Mouse (Mus musculus) neural tube, embryonic 15.5 days (tissue): ENCODE results near the gene Hs6st3. TPM values are rescaled to one million over a fixed set of nuclear protein-coding genes. Genes with fewer than 3 reads are reported as not detected.

Source experiments
- ATAC-seq: fragments of 200-750 bp; cut with Nextera tagmentation; 2 replicates; pipeline ENCODE4 v1.8.0; 2017; ENCODE audit warnings: mild to moderate bottlenecking, moderate TSS enrichment, moderate library complexity; ENCODE audit not compliant: low FRiP score
- H3K27ac ChIP-seq: fragments of 300-500 bp; sonication (generic); replicated peaks from 2 replicates; pipeline ENCODE4 v1.5.1; 2015; ENCODE audit warnings: mild to moderate bottlenecking, inconsistent platforms
- H3K27me3 ChIP-seq: fragments of 300-500 bp; sonication (generic); replicated peaks from 2 replicates; pipeline ENCODE4 v1.6.1; 2015; ENCODE audit warnings: inconsistent platforms
- H3K36me3 ChIP-seq: fragments of 300-500 bp; sonication (generic); 2 replicates; pipeline ENCODE4 v1.6.1; 2015; ENCODE audit warnings: inconsistent platforms
- H3K4me1 ChIP-seq: fragments of 300-500 bp; sonication (generic); 2 replicates; pipeline ENCODE4 v1.6.1; 2015; ENCODE audit warnings: inconsistent platforms
- H3K4me2 ChIP-seq: fragments of 300-500 bp; sonication (generic); 2 replicates; pipeline ENCODE4 v1.6.1; 2015; ENCODE audit warnings: inconsistent platforms, mild to moderate bottlenecking, moderate library complexity
- H3K4me3 ChIP-seq: fragments of 300-500 bp; sonication (generic); replicated peaks from 2 replicates; pipeline ENCODE4 v1.5.1; 2015; ENCODE audit warnings: mild to moderate bottlenecking, inconsistent platforms
- H3K9ac ChIP-seq: fragments of 300-500 bp; sonication (generic); replicated peaks from 2 replicates; pipeline ENCODE4 v1.6.1; 2015; ENCODE audit warnings: mild to moderate bottlenecking, inconsistent platforms
- H3K9me3 ChIP-seq: fragments of 300-500 bp; sonication (generic); replicated peaks from 2 replicates; pipeline ENCODE4 v1.6.1; 2016; ENCODE audit warnings: inconsistent platforms
- WGBS: fragments of 180-500 bp; shearing (Covaris S2); methylation state at CpG from one replicate; pipeline ENCODE4 v1.1.7; 2015; ENCODE audit warnings: mixed read lengths; 5-methylcytosine and 5-hydroxymethylcytosine counted together
- polyA plus RNA-seq: library from polyadenylated mRNA; unstranded; fragments of >200 nt; fragmentation: Nextera tagmentation; extraction: Ambion mirVana; gene quantifications from 2 replicates; pipeline ENCODE4 v1.2.1, GENCODE M21; 2015

Gene Hs6st3
- polyA plus RNA-seq, 1 experiment from 2014 or later = 2.1 TPM

- H3K9me3 ChIP-seq = no peaks in the 10 kb centered on the region
- no peak overlapping the region for H3K27ac ChIP-seq
- H3K36me3 ChIP-seq = no peaks in the 10 kb centered on the region
- H3K4me2 ChIP-seq = no peak overlapping the region
- H3K4me3 ChIP-seq = no peak overlapping the region
- no peaks in the 10 kb centered on the region for H3K4me1 ChIP-seq
- H3K27me3 ChIP-seq = no peaks in the 10 kb centered on the region
- H3K9ac ChIP-seq = no peak overlapping the region
- 0 out of 2 replicates have a peak, but pooled peaks have one; percentile 31 for ATAC-seq
- WGBS = 61% methylated on average over 6 of the region's 6 CpGs
Observed at GRCm38 (mm10) chr14:119820562-119820961, 682.4 kb downstream of the Hs6st3 start.

- Histone ChIP-seq H3K4me3 (no peak overlapping the region; the same call in 1 of the 2 replicates), H3K27ac (peak overlapping the region; percentile 60), H3K9me3 (no peaks in the 10 kb centered on the region), H3K36me3 (no peaks in the 10 kb centered on the region), H3K4me2 (peak overlapping the region; percentile 43), H3K9ac (0 out of 2 replicates have a peak overlapping the region, but pooled peaks have one; percentile 7), H3K4me1 (peaks cover 28% of the 10 kb centered on the region), H3K27me3 (no peaks in the 10 kb centered on the region)
- 24% methylated on average over 19 of the region's 19 CpGs for WGBS
- peak; percentile 68 for ATAC-seq
Observed at GRCm38 (mm10) chr14:119831165-119832011, 693.2 kb downstream of the Hs6st3 start.

- H3K36me3 ChIP-seq = no peaks in the 10 kb centered on the region
- WGBS = 37% methylated on average over 7 of the region's 7 CpGs
- no peaks in the 10 kb centered on the region for H3K27me3 ChIP-seq
- no peaks in the 10 kb centered on the region for H3K9me3 ChIP-seq
- peaks cover 28% of the 10 kb centered on the region for H3K4me1 ChIP-seq
- H3K4me3 ChIP-seq = no peak overlapping the region; the same call in 1 of the 2 replicates
- peak overlapping the region; percentile 60; the same call in 1 of the 2 replicates for H3K27ac ChIP-seq
- peak overlapping the region; percentile 43 for H3K4me2 ChIP-seq
- H3K9ac ChIP-seq = 0 out of 2 replicates have a peak overlapping the region, but pooled peaks have one; percentile 7
- no peak for ATAC-seq
Observed at GRCm38 (mm10) chr14:119832012-119832325, 693.8 kb downstream of the Hs6st3 start.

- peak overlapping the region; percentile 48; the same call in 1 of the 2 replicates for H3K27ac ChIP-seq
- WGBS = 47% methylated on average over 9 of the region's 9 CpGs
Observed at GRCm38 (mm10) chr14:119832940-119833339, 694.8 kb downstream of the Hs6st3 start.

GRCm38 (mm10) chr14:119834008-119834700, 696.0 kb downstream of the Hs6st3 start:
- H3K4me2 ChIP-seq = no peak overlapping the region
- H3K9ac ChIP-seq = no peak overlapping the region
- no peak for ATAC-seq
- no peak overlapping the region for H3K4me3 ChIP-seq
- WGBS = 30% methylated on average over 8 of the region's 8 CpGs
- H3K36me3 ChIP-seq = no peaks in the 10 kb centered on the region
- peaks cover 37% of the 10 kb centered on the region for H3K4me1 ChIP-seq
- no peak overlapping the region for H3K27ac ChIP-seq
- H3K9me3 ChIP-seq = no peaks in the 10 kb centered on the region
- H3K27me3 ChIP-seq = no peaks in the 10 kb centered on the region

More at GRCm38 (mm10) chr14:119832940-119833339, 694.8 kb downstream of the Hs6st3 start:
- Histone ChIP-seq H3K4me3 (no peak overlapping the region), H3K4me1 (peaks cover 28% of the 10 kb centered on the region), H3K9me3 (no peaks in the 10 kb centered on the region), H3K36me3 (no peaks in the 10 kb centered on the region), H3K4me2 (no peak overlapping the region), H3K9ac (no peak overlapping the region), H3K27me3 (no peaks in the 10 kb centered on the region)
- ATAC-seq = no peak; the same call in 1 of the 2 replicates

GRCm38 (mm10) chr14:119836051-119836450, 697.9 kb downstream of the Hs6st3 start:
- no peak for ATAC-seq
- 86% methylated on average over 3 of the region's 3 CpGs for WGBS
- Histone ChIP-seq H3K27me3 (no peaks in the 10 kb centered on the region), H3K36me3 (no peaks in the 10 kb centered on the region), H3K4me1 (peaks cover 40% of the 10 kb centered on the region), H3K27ac (no peak overlapping the region), H3K4me2 (no peak overlapping the region), H3K4me3 (no peak overlapping the region), H3K9me3 (no peaks in the 10 kb centered on the region), H3K9ac (no peak overlapping the region)

- Histone ChIP-seq H3K27ac (no peak overlapping the region), H3K4me1 (peaks cover 12% of the 10 kb centered on the region), H3K4me3 (no peak overlapping the region), H3K4me2 (no peak overlapping the region), H3K9ac (no peak overlapping the region), H3K27me3 (no peaks in the 10 kb centered on the region; the same call in 1 of the 2 replicates), H3K9me3 (no peaks in the 10 kb centered on the region), H3K36me3 (no peaks in the 10 kb centered on the region)
- WGBS = 73% methylated on average over 12 of the region's 12 CpGs
- ATAC-seq = no peak
Observed at GRCm38 (mm10) chr14:119847540-119847939, 709.4 kb downstream of the Hs6st3 start.

GRCm38 (mm10) chr14:119848759-119849298, 710.7 kb downstream of the Hs6st3 start:
- Histone ChIP-seq H3K27ac (no peak overlapping the region), H3K27me3 (no peaks in the 10 kb centered on the region; the same call in 1 of the 2 replicates), H3K36me3 (no peaks in the 10 kb centered on the region), H3K4me1 (peaks cover 17% of the 10 kb centered on the region), H3K9me3 (no peaks in the 10 kb centered on the region), H3K4me2 (no peak overlapping the region), H3K9ac (no peak overlapping the region), H3K4me3 (no peak overlapping the region)
- no peak for ATAC-seq
- 59% methylated on average over 4 of the region's 4 CpGs for WGBS

- no peaks in the 10 kb centered on the region for H3K9me3 ChIP-seq
- ATAC-seq = no peak
- H3K4me2 ChIP-seq = no peak overlapping the region
- no peaks in the 10 kb centered on the region for H3K36me3 ChIP-seq
- 92% methylated on average over 7 of the region's 7 CpGs for WGBS
- H3K4me1 ChIP-seq = peaks cover 18% of the 10 kb centered on the region
- H3K9ac ChIP-seq = no peak overlapping the region
- no peak overlapping the region for H3K4me3 ChIP-seq
- no peaks in the 10 kb centered on the region; the same call in 1 of the 2 replicates for H3K27me3 ChIP-seq
- H3K27ac ChIP-seq = no peak overlapping the region
Observed at GRCm38 (mm10) chr14:119849338-119849737, 711.2 kb downstream of the Hs6st3 start.

GRCm38 (mm10) chr14:119852139-119852538, 714.0 kb downstream of the Hs6st3 start:
- no peaks in the 10 kb centered on the region; the same call in 1 of the 2 replicates for H3K27me3 ChIP-seq
- H3K36me3 ChIP-seq = no peaks in the 10 kb centered on the region
- no peak overlapping the region for H3K9ac ChIP-seq
- H3K9me3 ChIP-seq = no peaks in the 10 kb centered on the region
- no peak; the same call in 1 of the 2 replicates for ATAC-seq
- WGBS = 8% methylated on average over 5 of the region's 5 CpGs
- peaks cover 28% of the 10 kb centered on the region for H3K4me1 ChIP-seq
- peak overlapping the region; percentile 45 for H3K4me2 ChIP-seq
- no peak overlapping the region for H3K4me3 ChIP-seq
- H3K27ac ChIP-seq = peak overlapping the region; percentile 65; the same call in 1 of the 2 replicates
